Mouse (Mus musculus) ES-E14 (cell line): ENCODE measurements around the gene Rpl27a.

ENCODE experiments used
- CHD2 ChIP-seq: IDR thresholded peaks from 2 replicates; pipeline ENCODE4 v1.6.1; 2014; ENCODE audit warnings: mild to moderate bottlenecking, low read depth, low read length, inconsistent platforms
- HCFC1 ChIP-seq: IDR thresholded peaks from 2 replicates; pipeline ENCODE4 v1.6.1; 2012; ENCODE audit warnings: low read length, inconsistent platforms, borderline replicate concordance; ENCODE audit not compliant: insufficient read depth
- MAFK ChIP-seq: IDR thresholded peaks from 2 replicates; pipeline ENCODE4 v1.6.1; 2014; ENCODE audit warnings: mild to moderate bottlenecking, low read depth, low read length, inconsistent platforms; ENCODE audit not compliant: insufficient read depth
- ZC3H11A ChIP-seq: IDR thresholded peaks from 2 replicates; pipeline ENCODE4 v1.6.1; 2012; ENCODE audit warnings: low read depth, mild to moderate bottlenecking, inconsistent platforms, low read length, borderline replicate concordance
- ZNF384 ChIP-seq: IDR thresholded peaks from 2 replicates; pipeline ENCODE4 v1.6.1; 2012; ENCODE audit warnings: low read depth, low read length, inconsistent platforms

GRCm38 (mm10) chr7:109561466-109562153 lies 42.7 kb downstream of the Rpl27a start:
- TF ChIP-seq ZC3H11A (no peak), MAFK (no peak), ZNF384 (no peak), CHD2 (no peak), HCFC1 (no peak)
